Mouse (Mus musculus) heart, embryonic 13.5 days (tissue): ENCODE data around the gene Sde2. TPM values are rescaled to one million over a fixed set of nuclear protein-coding genes. Genes with fewer than 3 reads are reported as not detected.

Experiments used
- ATAC-seq: fragments of 200-750 bp; cut with Nextera tagmentation; 2 replicates; pipeline ENCODE4 v1.8.0; 2017; ENCODE audit warnings: moderate TSS enrichment; ENCODE audit not compliant: insufficient number of reproducible peaks, low FRiP score, low TSS enrichment; ENCODE audit errors: extremely low read depth
- H3K27ac ChIP-seq: fragments of 300-500 bp; sonication (generic); replicated peaks from 2 replicates; pipeline ENCODE4 v1.5.1; 2015; ENCODE audit warnings: moderate library complexity, mild to moderate bottlenecking, inconsistent platforms
- H3K27me3 ChIP-seq: fragments of 300-500 bp; sonication (generic); replicated peaks from 2 replicates; pipeline ENCODE4 v1.6.1; 2015; ENCODE audit warnings: mild to moderate bottlenecking, inconsistent platforms
- H3K36me3 ChIP-seq: fragments of 300-500 bp; sonication (generic); 2 replicates; pipeline ENCODE4 v1.6.1; 2015; ENCODE audit warnings: mild to moderate bottlenecking, inconsistent platforms
- H3K4me1 ChIP-seq: fragments of 300-500 bp; sonication (generic); 2 replicates; pipeline ENCODE4 v1.6.1; 2015; ENCODE audit warnings: inconsistent platforms
- H3K4me2 ChIP-seq: fragments of 300-500 bp; sonication (generic); 2 replicates; pipeline ENCODE4 v1.6.1; 2015; ENCODE audit warnings: inconsistent platforms, mild to moderate bottlenecking, moderate library complexity
- H3K4me3 ChIP-seq: fragments of 300-500 bp; sonication (generic); 2 replicates; pipeline ENCODE4 v1.5.1; 2015; ENCODE audit warnings: moderate library complexity, mild to moderate bottlenecking, inconsistent platforms
- H3K9ac ChIP-seq: fragments of 300-500 bp; sonication (generic); 2 replicates; pipeline ENCODE4 v1.6.1; 2015; ENCODE audit warnings: inconsistent platforms, mild to moderate bottlenecking, moderate library complexity
- H3K9me3 ChIP-seq: fragments of 300-500 bp; sonication (generic); 2 replicates; pipeline ENCODE4 v1.6.1; 2016; ENCODE audit warnings: inconsistent platforms
- WGBS: fragments of 180-500 bp; shearing (Covaris S2); methylation state at CpG from one replicate; pipeline ENCODE4 v1.1.7; 2015; ENCODE audit warnings: mixed read lengths; 5-methylcytosine and 5-hydroxymethylcytosine counted together
- polyA plus RNA-seq: library from polyadenylated mRNA; unstranded; fragments of >200 nt; fragmentation: Nextera tagmentation; extraction: Ambion mirVana; gene quantifications from 2 replicates; pipeline ENCODE4 v1.2.1, GENCODE M21; 2015

Sde2 gene
- polyA plus RNA-seq, 1 experiment from 2014 or later = 22.0 TPM

GRCm38 (mm10) chr1:180911653-180912287, 60.8 kb downstream of the Sde2 start:
- peaks cover 15% of the 10 kb centered on the region for H3K4me1 ChIP-seq
- peaks cover 23% of the 10 kb centered on the region for H3K36me3 ChIP-seq
- WGBS = 44% methylated on average over 20 of the region's 20 CpGs
- no peaks in the 10 kb centered on the region for H3K9me3 ChIP-seq
- no peak overlapping the region for H3K27ac ChIP-seq
- H3K9ac ChIP-seq = no peak overlapping the region
- peak overlapping the region; percentile 51 for H3K4me2 ChIP-seq
- no peak for ATAC-seq
- no peak overlapping the region for H3K4me3 ChIP-seq
- peaks cover 6% of the 10 kb centered on the region; the same call in 1 of the 2 replicates for H3K27me3 ChIP-seq

DNA sequence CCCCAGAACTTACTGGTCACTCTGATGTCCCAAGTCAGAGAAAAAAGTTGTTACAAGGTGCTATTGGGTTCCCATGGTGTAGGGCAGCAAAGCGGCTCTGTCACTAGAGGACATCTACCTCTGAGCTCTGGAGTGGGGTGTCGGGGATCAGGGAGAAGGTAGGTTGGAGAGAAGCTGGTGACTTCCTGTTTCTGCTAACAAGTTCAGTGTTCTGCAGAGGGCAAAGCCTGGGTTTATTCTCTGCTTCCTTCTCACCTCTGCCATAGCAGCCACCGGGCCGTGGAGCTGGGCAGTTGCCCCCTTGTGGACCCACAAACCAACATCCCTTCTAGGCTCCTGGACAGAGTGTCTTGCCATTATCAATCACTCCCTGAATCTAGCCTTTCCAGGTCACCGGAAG, 61.9 kb downstream of the Sde2 start:
- no peak for ATAC-seq
- H3K4me1 ChIP-seq = peaks cover 15% of the 10 kb centered on the region
- H3K27ac ChIP-seq = no peak overlapping the region
- 78% methylated on average over 5 of the region's 5 CpGs for WGBS
- H3K36me3 ChIP-seq = peaks cover 13% of the 10 kb centered on the region
- H3K27me3 ChIP-seq = peaks cover 6% of the 10 kb centered on the region; the same call in 1 of the 2 replicates
- H3K4me3 ChIP-seq = no peak overlapping the region
- no peak overlapping the region for H3K9ac ChIP-seq
- H3K9me3 ChIP-seq = no peaks in the 10 kb centered on the region
- no peak overlapping the region for H3K4me2 ChIP-seq

GRCm38 (mm10) chr1:180913797-180914196, 62.9 kb downstream of the Sde2 start:
- H3K9ac ChIP-seq = no peak overlapping the region
- peak; percentile 21; the same call in 1 of the 2 replicates for ATAC-seq
- H3K4me2 ChIP-seq = no peak overlapping the region
- no peak overlapping the region for H3K4me3 ChIP-seq
- H3K27ac ChIP-seq = peak overlapping the region; percentile 38; the same call in 1 of the 2 replicates
- H3K9me3 ChIP-seq = no peaks in the 10 kb centered on the region
- H3K36me3 ChIP-seq = peaks cover 3% of the 10 kb centered on the region; the same call in 1 of the 2 replicates
- peaks cover 16% of the 10 kb centered on the region for H3K4me1 ChIP-seq
- H3K27me3 ChIP-seq = peaks cover 6% of the 10 kb centered on the region; the same call in 1 of the 2 replicates
- 40% methylated on average over 4 of the region's 4 CpGs for WGBS

DNA sequence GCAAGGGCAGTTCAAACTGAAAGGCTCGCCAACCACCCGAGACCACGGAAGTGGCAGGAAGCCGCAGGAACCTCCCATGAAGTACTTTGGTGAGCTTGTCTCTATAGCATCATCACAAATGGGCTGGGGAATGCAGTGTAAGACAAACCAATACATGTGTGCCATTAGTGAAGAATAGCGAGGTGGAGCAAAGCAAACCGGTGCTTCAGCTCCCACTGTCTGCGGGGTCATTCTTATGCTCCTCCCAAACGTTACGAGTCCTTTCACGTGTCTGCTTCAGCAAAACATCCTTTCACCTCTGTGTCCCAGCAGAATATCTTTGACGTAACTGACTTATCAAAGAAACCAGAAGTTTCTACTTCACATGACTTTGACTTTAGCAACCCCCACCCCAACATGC, 65.5 kb downstream of the Sde2 start:
- H3K27ac ChIP-seq = no peak overlapping the region
- H3K4me3 ChIP-seq = no peak overlapping the region
- 87% methylated on average over 11 of the region's 11 CpGs for WGBS
- H3K9me3 ChIP-seq = no peaks in the 10 kb centered on the region
- no peak overlapping the region for H3K4me2 ChIP-seq
- H3K36me3 ChIP-seq = no peaks in the 10 kb centered on the region
- ATAC-seq = no peak
- no peak overlapping the region for H3K9ac ChIP-seq
- H3K4me1 ChIP-seq = peaks cover 21% of the 10 kb centered on the region
- peaks cover 6% of the 10 kb centered on the region; the same call in 1 of the 2 replicates for H3K27me3 ChIP-seq

DNA sequence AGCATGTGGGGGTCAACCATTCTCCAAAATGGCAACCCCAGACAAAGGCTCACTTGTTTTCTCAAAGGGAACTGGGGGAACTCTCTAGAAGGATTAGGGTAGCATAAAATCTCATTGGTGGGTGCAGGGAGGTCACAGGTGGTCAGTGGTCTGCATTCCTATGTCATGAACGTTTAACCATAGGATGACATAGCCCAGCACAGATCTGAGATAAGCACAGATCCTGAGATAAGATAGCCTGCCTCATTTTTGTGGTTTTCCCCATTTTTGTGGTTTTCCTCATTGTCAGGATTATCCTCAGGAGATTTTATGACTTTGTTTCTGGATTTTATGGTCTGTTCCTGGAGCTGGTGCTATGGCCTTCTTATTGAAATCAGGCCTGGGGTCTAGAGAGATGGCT, 66.1 kb downstream of the Sde2 start:
- H3K4me1 ChIP-seq = peaks cover 18% of the 10 kb centered on the region
- no peak overlapping the region for H3K4me2 ChIP-seq
- H3K36me3 ChIP-seq = no peaks in the 10 kb centered on the region
- H3K27ac ChIP-seq = no peak overlapping the region
- H3K4me3 ChIP-seq = no peak overlapping the region
- H3K27me3 ChIP-seq = peaks cover 6% of the 10 kb centered on the region; the same call in 1 of the 2 replicates
- H3K9me3 ChIP-seq = no peaks in the 10 kb centered on the region
- ATAC-seq = no peak
- no peak overlapping the region for H3K9ac ChIP-seq
- WGBS = 36% methylated on average over 1 of the region's 1 CpGs

Other genes with a start within 250 kb of the Sde2 start
- gene Lin9, start 210.0 kb upstream of the Sde2 start, polyA plus RNA-seq = 12.1 and 14.4 TPM in 2 replicates
- gene Mixl1, start 154.1 kb upstream of the Sde2 start, polyA plus RNA-seq = 0.16 and 0.24 TPM in 2 replicates
- gene Acbd3, start 125.1 kb upstream of the Sde2 start, polyA plus RNA-seq = 18.5 and 18.8 TPM in 2 replicates
- gene H3f3a, start 37.2 kb upstream of the Sde2 start, polyA plus RNA-seq = 1,623 and 1,726 TPM in 2 replicates
- gene Lefty2, start 42.0 kb downstream of the Sde2 start, polyA plus RNA-seq = 0.08 and 0.28 TPM in 2 replicates
- gene Pycr2, start 53.2 kb downstream of the Sde2 start, polyA plus RNA-seq = 56.2 and 56.5 TPM in 2 replicates
- gene Lefty1, start 83.9 kb downstream of the Sde2 start, polyA plus RNA-seq = 1.2 and 1.4 TPM in 2 replicates
- gene Tmem63a, start 91.2 kb downstream of the Sde2 start, polyA plus RNA-seq = 7.7 and 8.6 TPM in 2 replicates
- 5.6 and 6.0 TPM in 2 replicates for gene Ephx1, start 169.8 kb downstream of the Sde2 start, polyA plus RNA-seq
- gene 9130409I23Rik, start 200.1 kb downstream of the Sde2 start, polyA plus RNA-seq = not detected in 2 replicates